14 mouse cellular contexts compared by ENCODE assay signal in the genomic region with DNA sequence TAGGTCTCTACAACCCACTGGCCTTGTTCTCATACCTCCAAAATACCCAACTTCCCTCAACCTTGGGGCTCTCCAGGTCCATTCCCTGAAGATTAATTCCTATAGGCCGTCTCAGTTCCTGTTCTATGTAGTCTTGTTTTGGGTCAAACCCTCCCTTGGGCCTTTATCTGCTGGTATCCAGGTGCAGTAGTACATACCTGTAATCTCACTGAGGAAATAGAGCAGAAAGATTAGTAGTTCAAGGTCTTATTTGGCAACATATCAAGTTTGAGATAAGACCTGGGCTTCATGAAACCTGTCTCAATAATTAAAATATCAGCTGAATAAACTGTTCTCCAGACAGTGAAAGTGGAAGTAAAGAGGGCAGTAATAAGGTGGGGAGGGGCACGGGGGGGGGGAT. TPM values are rescaled to one million over a fixed set of nuclear protein-coding genes. Genes with fewer than 3 reads are reported as not detected.
A peak's percentile ranks its signal among the peaks of the same experiment; 100 is the strongest.
DNase-seq lines count a peak whose midpoint lies in the region; ATAC-seq and TF ChIP-seq lines count a peak whose summit lies in the region.
"Had no signal": no experiment of that assay in that cellular context is flagged by ENCODE, and none has a peak within 500 bp of the region (broad histone marks: within the 10 kb centered on the region; RNA-seq: fewer than 3 reads in every experiment).

No protein-coding gene starts in this region.

- peaks cover 9 to 17% of the 10 kb centered on the region in 2 experiments for H3K4me1 ChIP-seq in heart, embryonic 14.5 days (ENCODE audit: control insufficient read depth in 2 of 2, insufficient read depth in 2 of 2, low read length in 2 of 2)
- H3K4me1 ChIP-seq in lung, embryonic 14.5 days (ENCODE audit: insufficient read depth), result peaks cover 6% of the 10 kb centered on the region; the same call in 1 of the 2 replicates
- peaks cover 0 to 3% of the 10 kb centered on the region in 2 experiments; a peak in 1 of 4 replicates for H3K4me1 ChIP-seq in MEL (ENCODE audit: control insufficient read depth in 1 of 2, insufficient read depth in 2 of 2, low read length in 2 of 2)
- H3K4me1 ChIP-seq in liver, embryonic 13.5 days (replicated peaks), result peaks cover 51% of the 10 kb centered on the region
- H3K4me1 ChIP-seq: forebrain, embryonic 12.5 days had no signal

- TF ChIP-seq POLR2A in MEL (IDR thresholded peaks at IDR 0.05; ENCODE audit: control insufficient read depth in 1 of 2, insufficient read depth in 1 of 2, low read depth in 1 of 2, low read length in 2 of 2, poor library complexity in 1 of 2), result no peak

- no peak for DNase-seq in heart, adult 9 months (ENCODE audit: low spot score in 2 of 2)
- no peak for DNase-seq in lung, embryonic 14.5 days
- no peak for DNase-seq in lung, postnatal 25 days (ENCODE audit: low spot score)
- DNase-seq in MEL (ENCODE audit: low read depth, low spot score), result no peak
- no peak for DNase-seq in liver, embryonic 13.5 days
- no peak for DNase-seq in neural tube, embryonic 10.5 days (ENCODE audit: extremely low spot score, low spot score)
- no peak for DNase-seq in right cerebral cortex, adult 18-20 months

- ATAC-seq in heart, embryonic 14.5 days (ENCODE audit: insufficient number of reproducible peaks, insufficient read depth, low FRiP score, low read depth), result no peak
- no peak for ATAC-seq in lung, embryonic 14.5 days (ENCODE audit: insufficient read depth)
- no peak for ATAC-seq in liver, embryonic 13.5 days (ENCODE audit: low read depth)

- no peak for TF ChIP-seq CTCF in lung, embryonic 14.5 days (IDR thresholded peaks at IDR 0.05; ENCODE audit: low read depth)
- no peak for TF ChIP-seq CTCF in MEL (IDR thresholded peaks at IDR 0.05 in 2 of 3, conservative IDR thresholded peaks at IDR 0.05 in 1 of 3; ENCODE audit: control insufficient read depth in 1 of 3, insufficient read depth in 1 of 3, low read depth in 2 of 3, low read length in 3 of 3, poor library complexity in 1 of 3, severe bottlenecking in 1 of 3)

- peak; percentile 28 to 38; a peak in 2 of 4 replicates for TF ChIP-seq EP300 in MEL (IDR thresholded peaks at IDR 0.05; ENCODE audit: low read depth in 1 of 2, low read length in 2 of 2)

- TF ChIP-seq RAD21 in MEL (IDR thresholded peaks at IDR 0.05; ENCODE audit: low read depth, low read length), result no peak

- H3K4me2 ChIP-seq in heart, embryonic 14.5 days (ENCODE audit: low read length), result peak overlapping the region; percentile 51
- no peak overlapping the region for H3K4me2 ChIP-seq in lung, embryonic 14.5 days
- H3K4me2 ChIP-seq in liver, embryonic 13.5 days, result peak overlapping the region; percentile 32
- H3K4me2 ChIP-seq: embryonic facial prominence, embryonic 12.5 days; forebrain, embryonic 12.5 days; limb, embryonic 12.5 days had no signal

- 31% methylated on average over 2 of the region's 2 CpGs for WGBS in heart, embryonic 14.5 days
- 40% methylated on average over 2 of the region's 2 CpGs for WGBS in lung, embryonic 14.5 days
- WGBS in liver, embryonic 13.5 days (ENCODE audit: insufficient replicate concordance), result 18% methylated on average over 2 of the region's 2 CpGs

- H3K9ac ChIP-seq in heart, embryonic 14.5 days (ENCODE audit: low read length), result peak overlapping the region; percentile 63; the same call in 1 of the 2 replicates
- H3K9ac ChIP-seq in lung, embryonic 14.5 days, result no peak overlapping the region
- H3K9ac ChIP-seq in MEL (ENCODE audit: control insufficient read depth, low read depth, low read length, poor library complexity, severe bottlenecking), result no peak overlapping the region; the same call in 1 of the 2 replicates
- peak overlapping the region; percentile 43; the same call in 1 of the 2 replicates for H3K9ac ChIP-seq in liver, embryonic 13.5 days
- H3K9ac ChIP-seq: embryonic facial prominence, embryonic 12.5 days; forebrain, embryonic 12.5 days; limb, embryonic 12.5 days had no signal

- peak overlapping the region in 1 of 2 experiments; percentile 12; a peak in 2 of 4 replicates for H3K27ac ChIP-seq in heart, embryonic 14.5 days (replicated peaks in 1 of 2; ENCODE audit: control insufficient read depth in 1 of 2, insufficient read depth in 1 of 2, low read depth in 2 of 2, low read length in 2 of 2)
- 0 out of 2 replicates have a peak overlapping the region, but pooled peaks have one; percentile 12 for H3K27ac ChIP-seq in lung, embryonic 14.5 days (ENCODE audit: low read depth)
- no peak overlapping the region for H3K27ac ChIP-seq in MEL (ENCODE audit: control insufficient read depth, low read depth, low read length)
- H3K27ac ChIP-seq in liver, embryonic 13.5 days, result peak overlapping the region; percentile 34
- H3K27ac ChIP-seq: embryonic facial prominence, embryonic 12.5 days; forebrain, embryonic 12.5 days; limb, embryonic 12.5 days had no signal

- no peaks in the 10 kb centered on the region for H3K27me3 ChIP-seq in heart, embryonic 14.5 days (ENCODE audit: control insufficient read depth, insufficient read depth, low read length)
- no peaks in the 10 kb centered on the region for H3K27me3 ChIP-seq in lung, embryonic 14.5 days (ENCODE audit: insufficient read depth, low read length)
- peaks cover 12 to 31% of the 10 kb centered on the region in 2 experiments; a peak in 3 of 4 replicates for H3K27me3 ChIP-seq in MEL (ENCODE audit: control insufficient read depth in 1 of 2, insufficient read depth in 2 of 2, low read length in 2 of 2)
- no peaks in the 10 kb centered on the region; the same call in 1 of the 2 replicates for H3K27me3 ChIP-seq in liver, embryonic 13.5 days
- H3K27me3 ChIP-seq: embryonic facial prominence, embryonic 12.5 days; forebrain, embryonic 12.5 days; limb, embryonic 12.5 days had no signal

- no peaks in the 10 kb centered on the region for H3K79me2 ChIP-seq in MEL (ENCODE audit: control insufficient read depth, insufficient read depth, low read length, poor library complexity)

- H3K4me3 ChIP-seq in heart, embryonic 14.5 days (ENCODE audit: control insufficient read depth in 1 of 2, insufficient read depth in 1 of 2, low read depth in 1 of 2, low read length in 2 of 2), result no peak overlapping the region
- H3K4me3 ChIP-seq in lung, embryonic 14.5 days (ENCODE audit: low read depth, low read length), result no peak overlapping the region
- peak overlapping the region in 1 of 2 experiments; percentile 36; a peak in 1 of 4 replicates for H3K4me3 ChIP-seq in MEL (ENCODE audit: control insufficient read depth in 1 of 2, insufficient read depth in 1 of 2, low read depth in 2 of 2, low read length in 2 of 2)
- no peak overlapping the region for H3K4me3 ChIP-seq in liver, embryonic 13.5 days (replicated peaks)
- H3K4me3 ChIP-seq: embryonic facial prominence, embryonic 12.5 days; forebrain, embryonic 12.5 days; limb, embryonic 12.5 days; myocyte had no signal

- no peaks in the 10 kb centered on the region for H3K9me3 ChIP-seq in heart, embryonic 14.5 days (ENCODE audit: control insufficient read depth, low read length)
- no peaks in the 10 kb centered on the region for H3K9me3 ChIP-seq in lung, embryonic 14.5 days (ENCODE audit: low read depth, low read length)
- no peaks in the 10 kb centered on the region for H3K9me3 ChIP-seq in MEL (replicated peaks; ENCODE audit: insufficient read depth, low read length)
- no peaks in the 10 kb centered on the region for H3K9me3 ChIP-seq in liver, embryonic 13.5 days (replicated peaks)
- H3K9me3 ChIP-seq: embryonic facial prominence, embryonic 12.5 days; forebrain, embryonic 12.5 days; limb, embryonic 12.5 days had no signal

- no peaks in the 10 kb centered on the region for H3K36me3 ChIP-seq in heart, embryonic 14.5 days (ENCODE audit: control insufficient read depth, insufficient read depth, low read length)
- H3K36me3 ChIP-seq in lung, embryonic 14.5 days (ENCODE audit: insufficient read depth), result no peaks in the 10 kb centered on the region
- H3K36me3 ChIP-seq in MEL (ENCODE audit: control insufficient read depth in 1 of 2, insufficient read depth in 2 of 2, low read length in 2 of 2), result peaks cover 0 to 3% of the 10 kb centered on the region in 2 experiments; a peak in 2 of 4 replicates
- no peaks in the 10 kb centered on the region for H3K36me3 ChIP-seq in liver, embryonic 13.5 days
- H3K36me3 ChIP-seq: embryonic facial prominence, embryonic 12.5 days; forebrain, embryonic 12.5 days; limb, embryonic 12.5 days had no signal

TF ChIP-seq in MEL, 35 proteins besides CTCF, POLR2A, EP300 and RAD21 (continues in another document):
- no peak for TF ChIP-seq POLR2AphosphoS2 (IDR thresholded peaks at IDR 0.05; ENCODE audit: low read length)

RNA-seq across cellular contexts. Expression of gene Abhd16b, which starts 9.9 kb away (rescaled TPM):
- polyA plus RNA-seq in heart, embryonic 14.5 days (2014; fragmentation: Nextera tagmentation; extraction: Ambion mirVana), result 0.18 and 0.19 TPM in 2 replicates
- 0.13 and 0.24 TPM in 2 replicates for polyA plus RNA-seq in lung, embryonic 14.5 days (2014; fragmentation: Nextera tagmentation; extraction: Ambion mirVana)
- total RNA-seq in MEL (2012; rRNA removed), result not detected in 2 replicates
- under 1 TPM in 1 of 2 experiments, not detected in 1; 0.08 TPM for polyA plus RNA-seq in MEL (2012; ENCODE audit: insufficient read depth in 1 of 2, insufficient read length in 2 of 2, low read depth in 1 of 2, low replicate concordance in 2 of 2, missing spikeins in 1 of 2)
- 0.06 TPM in 2 replicates for polyA plus RNA-seq in liver, embryonic 13.5 days (2015; fragmentation: Nextera tagmentation; extraction: Ambion mirVana)
- total RNA-seq: adrenal gland, adult 2 months; layer of hippocampus, postnatal 10 days had no signal
- polyA plus RNA-seq: adrenal gland, adult 2 months; forebrain, embryonic 12.5 days; limb, embryonic 12.5 days had no signal

RNA-seq across cellular contexts. Expression of gene Tpd52l2, which starts 13.8 kb away (rescaled TPM):
- 128 and 139 TPM in 2 replicates for polyA plus RNA-seq in heart, embryonic 14.5 days (2014; fragmentation: Nextera tagmentation; extraction: Ambion mirVana)
- polyA plus RNA-seq in lung, embryonic 14.5 days (2014; fragmentation: Nextera tagmentation; extraction: Ambion mirVana), result 160 and 165 TPM in 2 replicates
- 88.2 and 99.5 TPM in 2 replicates for total RNA-seq in MEL (2012; rRNA removed)
- 100 to 1,000 TPM in 1 of 2 experiments, not detected in 1; 119 TPM for polyA plus RNA-seq in MEL (2012; ENCODE audit: insufficient read depth in 1 of 2, insufficient read length in 2 of 2, low read depth in 1 of 2, low replicate concordance in 2 of 2, missing spikeins in 1 of 2)
- polyA plus RNA-seq in liver, embryonic 13.5 days (2015; fragmentation: Nextera tagmentation; extraction: Ambion mirVana), result 83.0 and 87.8 TPM in 2 replicates

RNA-seq across cellular contexts. Expression of gene Zbtb46, which starts 23.9 kb away (rescaled TPM):
- 8.8 and 10.6 TPM in 2 replicates for polyA plus RNA-seq in heart, embryonic 14.5 days (2014; fragmentation: Nextera tagmentation; extraction: Ambion mirVana)
- 14.6 and 15.6 TPM in 2 replicates for polyA plus RNA-seq in lung, embryonic 14.5 days (2014; fragmentation: Nextera tagmentation; extraction: Ambion mirVana)
- total RNA-seq in MEL (2012; rRNA removed), result 0.10 and 0.23 TPM in 2 replicates
- under 1 TPM in 1 of 2 experiments, not detected in 1; 0.64 TPM for polyA plus RNA-seq in MEL (2012; ENCODE audit: insufficient read depth in 1 of 2, insufficient read length in 2 of 2, low read depth in 1 of 2, low replicate concordance in 2 of 2, missing spikeins in 1 of 2)
- polyA plus RNA-seq in liver, embryonic 13.5 days (2015; fragmentation: Nextera tagmentation; extraction: Ambion mirVana), result 10.2 and 10.7 TPM in 2 replicates

RNA-seq across cellular contexts. Expression of gene Dnajc5, which starts 37.2 kb away (rescaled TPM):
- 69.8 and 81.3 TPM in 2 replicates for polyA plus RNA-seq in heart, embryonic 14.5 days (2014; fragmentation: Nextera tagmentation; extraction: Ambion mirVana)
- 79.4 and 81.3 TPM in 2 replicates for polyA plus RNA-seq in lung, embryonic 14.5 days (2014; fragmentation: Nextera tagmentation; extraction: Ambion mirVana)
- 50.6 and 51.9 TPM in 2 replicates for total RNA-seq in MEL (2012; rRNA removed)
- polyA plus RNA-seq in MEL (2012; ENCODE audit: insufficient read depth in 1 of 2, insufficient read length in 2 of 2, low read depth in 1 of 2, low replicate concordance in 2 of 2, missing spikeins in 1 of 2), result 100 to 1,000 TPM in 1 of 2 experiments, 10 to 100 TPM in 1; 57.9 to 338 TPM
- polyA plus RNA-seq in liver, embryonic 13.5 days (2015; fragmentation: Nextera tagmentation; extraction: Ambion mirVana), result 29.6 and 35.7 TPM in 2 replicates

Comparison
In these comparisons a context has a peak if more than half of its experiments do, and no peak if none do; other contexts are left out.
1. H3K9ac ChIP-seq: peak in heart, embryonic 14.5 days (single experiment) and liver, embryonic 13.5 days (single experiment); none in lung, embryonic 14.5 days (single experiment) and MEL (single experiment).